Mouse (Mus musculus) spleen, adult 2 months (tissue): ENCODE data around the gene Myo1d.

ENCODE experiments used
- CTCF ChIP-seq: fragments of 200-500 bp; IDR thresholded peaks from 2 replicates; pipeline ENCODE4 v1.5.1; 2011; ENCODE audit warnings: mild to moderate bottlenecking, inconsistent platforms; ENCODE audit not compliant: insufficient read depth, insufficient read length, insufficient replicate concordance; ENCODE audit errors: extremely low read depth
- POLR2A ChIP-seq: fragments of 200-500 bp; IDR thresholded peaks from 2 replicates; pipeline ENCODE4 v1.6.1; 2011; ENCODE audit warnings: low read depth, low read length, inconsistent platforms

DNA sequence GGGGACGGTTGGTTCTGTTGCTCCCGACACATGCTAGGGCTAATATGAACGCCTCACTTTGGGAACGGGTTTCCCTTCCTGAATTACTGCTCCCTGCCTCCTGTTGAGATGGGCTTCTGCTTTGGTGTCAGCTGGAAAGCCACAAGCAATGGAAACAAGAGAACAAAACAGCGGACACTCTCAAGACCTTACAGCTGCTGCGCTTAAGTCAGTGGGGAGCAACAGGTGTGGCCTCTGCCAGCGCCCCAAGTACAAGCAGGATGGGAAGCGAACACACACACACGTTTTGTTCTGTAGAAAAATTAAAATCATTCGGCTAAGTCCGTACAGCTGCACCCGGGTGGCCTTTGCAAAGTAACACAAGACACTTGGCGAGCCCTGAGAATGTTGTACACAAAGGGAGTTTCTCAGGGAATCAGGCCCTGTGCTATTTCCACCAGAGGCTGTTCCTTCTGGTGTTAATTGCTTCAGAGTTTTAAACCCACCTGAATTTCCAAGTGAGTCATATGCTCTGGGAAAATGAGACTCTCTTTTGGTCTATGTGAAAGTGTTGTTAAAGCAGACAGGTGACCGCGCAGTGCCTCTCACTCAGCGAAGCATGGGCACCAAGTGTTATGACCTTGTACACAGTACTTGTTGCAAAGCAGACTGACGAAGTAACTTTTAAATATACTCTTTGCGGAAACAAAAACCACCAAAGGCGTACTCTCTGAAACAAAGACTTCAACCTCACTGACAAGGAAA, 267.3 kb downstream of the Myo1d start:
- no peak for TF ChIP-seq CTCF
- no peak for TF ChIP-seq POLR2A
